Mouse (Mus musculus): Measurements from ENCODE around the gene Fam181a. TPM values are rescaled to one million over a fixed set of nuclear protein-coding genes. Genes with fewer than 3 reads are reported as not detected.

The Fam181a gene
- polyA plus RNA-seq, 1 experiment from 2014 or later, result 0.23 TPM

GRCm38 (mm10) chr12:103287276-103287675 lies 23.5 kb upstream of the Fam181a start:
- H3K4me2 ChIP-seq, result no peak overlapping the region
- H3K36me3 ChIP-seq, result no peaks in the 10 kb centered on the region
- no peak overlapping the region for H3K27ac ChIP-seq
- 56% methylated on average over 4 of the region's 4 CpGs for WGBS
- H3K4me3 ChIP-seq (replicated peaks), result no peak overlapping the region
- ATAC-seq (ENCODE audit: insufficient number of reproducible peaks, insufficient read depth, low FRiP score, low TSS enrichment, low read depth), result no peak
- H3K27me3 ChIP-seq, result 0 out of 2 replicates have a peak, but pooled peaks cover 5% of the 10 kb centered on the region
- no peak overlapping the region for H3K9ac ChIP-seq (replicated peaks)
- no peaks in the 10 kb centered on the region for H3K9me3 ChIP-seq
- H3K4me1 ChIP-seq (replicated peaks), result 0 out of 2 replicates have a peak, but pooled peaks cover 5% of the 10 kb centered on the region

- 85% methylated on average over 3 of the region's 3 CpGs for WGBS
- Histone ChIP-seq H3K4me2 (no peak overlapping the region), H3K9ac (replicated peaks) (no peak overlapping the region), H3K36me3 (no peaks in the 10 kb centered on the region), H3K27ac (no peak overlapping the region), H3K4me1 (replicated peaks) (peaks cover 4% of the 10 kb centered on the region; the same call in 1 of the 2 replicates), H3K9me3 (no peaks in the 10 kb centered on the region), H3K27me3 (no peaks in the 10 kb centered on the region), H3K4me3 (replicated peaks) (no peak overlapping the region)
- ATAC-seq (ENCODE audit: insufficient number of reproducible peaks, insufficient read depth, low FRiP score, low TSS enrichment, low read depth), result no peak
These were observed 18.4 kb upstream of the Fam181a start for GRCm38 (mm10) chr12:103292366-103292765.

GRCm38 (mm10) chr12:103296292-103296691 lies 14.5 kb upstream of the Fam181a start:
- H3K9me3 ChIP-seq, result no peaks in the 10 kb centered on the region
- H3K27ac ChIP-seq, result no peak overlapping the region
- H3K9ac ChIP-seq (replicated peaks), result no peak overlapping the region
- no peak overlapping the region for H3K4me2 ChIP-seq
- no peak overlapping the region for H3K4me3 ChIP-seq (replicated peaks)
- H3K4me1 ChIP-seq (replicated peaks), result peaks cover 4% of the 10 kb centered on the region; the same call in 1 of the 2 replicates
- WGBS, result 7% methylated on average over 4 of the region's 4 CpGs
- ATAC-seq (ENCODE audit: insufficient number of reproducible peaks, insufficient read depth, low FRiP score, low TSS enrichment, low read depth), result no peak
- H3K36me3 ChIP-seq, result no peaks in the 10 kb centered on the region
- 0 out of 2 replicates have a peak, but pooled peaks cover 5% of the 10 kb centered on the region for H3K27me3 ChIP-seq

GRCm38 (mm10) chr12:103300493-103300892 lies 10.3 kb upstream of the Fam181a start:
- no peak for ATAC-seq (ENCODE audit: insufficient number of reproducible peaks, insufficient read depth, low FRiP score, low TSS enrichment, low read depth)
- Histone ChIP-seq H3K4me3 (replicated peaks) (no peak overlapping the region), H3K36me3 (no peaks in the 10 kb centered on the region), H3K27ac (no peak overlapping the region), H3K4me1 (replicated peaks) (peaks cover 4% of the 10 kb centered on the region; the same call in 1 of the 2 replicates), H3K9ac (replicated peaks) (no peak overlapping the region), H3K4me2 (no peak overlapping the region), H3K9me3 (no peaks in the 10 kb centered on the region), H3K27me3 (0 out of 2 replicates have a peak, but pooled peaks cover 5% of the 10 kb centered on the region)
- 37% methylated on average over 9 of the region's 9 CpGs for WGBS

GRCm38 (mm10) chr12:103301645-103302044 lies 9.1 kb upstream of the Fam181a start:
- H3K36me3 ChIP-seq, result no peaks in the 10 kb centered on the region
- H3K27me3 ChIP-seq, result 0 out of 2 replicates have a peak, but pooled peaks cover 5% of the 10 kb centered on the region
- H3K9ac ChIP-seq (replicated peaks), result no peak overlapping the region
- no peak overlapping the region for H3K4me2 ChIP-seq
- no peak overlapping the region for H3K27ac ChIP-seq
- H3K4me1 ChIP-seq (replicated peaks), result 0 out of 2 replicates have a peak, but pooled peaks cover under 1% of the 10 kb centered on the region
- WGBS, result 53% methylated on average over 2 of the region's 2 CpGs
- no peak overlapping the region for H3K4me3 ChIP-seq (replicated peaks)
- H3K9me3 ChIP-seq, result no peaks in the 10 kb centered on the region
- no peak for ATAC-seq (ENCODE audit: insufficient number of reproducible peaks, insufficient read depth, low FRiP score, low TSS enrichment, low read depth)

GRCm38 (mm10) chr12:103302960-103303359 lies 7.8 kb upstream of the Fam181a start:
- 84% methylated on average over 1 of the region's 1 CpGs for WGBS
- Histone ChIP-seq H3K27ac (no peak overlapping the region), H3K4me3 (replicated peaks) (no peak overlapping the region), H3K36me3 (no peaks in the 10 kb centered on the region), H3K9ac (replicated peaks) (no peak overlapping the region), H3K9me3 (no peaks in the 10 kb centered on the region), H3K4me1 (replicated peaks) (no peaks in the 10 kb centered on the region), H3K27me3 (0 out of 2 replicates have a peak, but pooled peaks cover 5% of the 10 kb centered on the region), H3K4me2 (no peak overlapping the region)
- no peak for ATAC-seq (ENCODE audit: insufficient number of reproducible peaks, insufficient read depth, low FRiP score, low TSS enrichment, low read depth)

- Histone ChIP-seq H3K27ac (no peak overlapping the region), H3K27me3 (no peaks in the 10 kb centered on the region), H3K36me3 (no peaks in the 10 kb centered on the region), H3K9ac (replicated peaks) (no peak overlapping the region), H3K4me3 (replicated peaks) (no peak overlapping the region), H3K4me1 (replicated peaks) (no peaks in the 10 kb centered on the region), H3K9me3 (no peaks in the 10 kb centered on the region), H3K4me2 (no peak overlapping the region)
- ATAC-seq (ENCODE audit: insufficient number of reproducible peaks, insufficient read depth, low FRiP score, low TSS enrichment, low read depth), result no peak
- 39% methylated on average over 2 of the region's 2 CpGs for WGBS
These were observed 4.6 kb upstream of the Fam181a start for GRCm38 (mm10) chr12:103306224-103306623.

GRCm38 (mm10) chr12:103306720-103307119 lies 4.1 kb upstream of the Fam181a start:
- 22% methylated on average over 3 of the region's 3 CpGs for WGBS
- Histone ChIP-seq H3K9ac (replicated peaks) (no peak overlapping the region), H3K4me3 (replicated peaks) (no peak overlapping the region), H3K4me1 (replicated peaks) (no peaks in the 10 kb centered on the region), H3K36me3 (no peaks in the 10 kb centered on the region), H3K27me3 (no peaks in the 10 kb centered on the region), H3K27ac (no peak overlapping the region), H3K4me2 (no peak overlapping the region), H3K9me3 (no peaks in the 10 kb centered on the region)
- ATAC-seq (ENCODE audit: insufficient number of reproducible peaks, insufficient read depth, low FRiP score, low TSS enrichment, low read depth), result no peak

GRCm38 (mm10) chr12:103311921-103312320 lies 1.1 kb downstream of the Fam181a start:
- no peak overlapping the region for H3K4me3 ChIP-seq (replicated peaks)
- H3K9ac ChIP-seq (replicated peaks), result no peak overlapping the region
- peaks cover 14% of the 10 kb centered on the region for H3K4me1 ChIP-seq (replicated peaks)
- no peak overlapping the region for H3K4me2 ChIP-seq
- no peak for ATAC-seq (ENCODE audit: insufficient number of reproducible peaks, insufficient read depth, low FRiP score, low TSS enrichment, low read depth)
- no peaks in the 10 kb centered on the region for H3K9me3 ChIP-seq
- H3K36me3 ChIP-seq, result no peaks in the 10 kb centered on the region
- WGBS, result 82% methylated on average over 8 of the region's 8 CpGs
- no peak overlapping the region for H3K27ac ChIP-seq
- peaks cover 43% of the 10 kb centered on the region for H3K27me3 ChIP-seq

GRCm38 (mm10) chr12:103313274-103313673 lies 2.5 kb downstream of the Fam181a start:
- H3K9me3 ChIP-seq, result no peaks in the 10 kb centered on the region
- no peak overlapping the region for H3K4me3 ChIP-seq (replicated peaks)
- H3K4me1 ChIP-seq (replicated peaks), result peaks cover 18% of the 10 kb centered on the region
- H3K27me3 ChIP-seq, result peaks cover 47% of the 10 kb centered on the region
- 81% methylated on average over 6 of the region's 6 CpGs for WGBS
- no peak overlapping the region for H3K4me2 ChIP-seq
- ATAC-seq (ENCODE audit: insufficient number of reproducible peaks, insufficient read depth, low FRiP score, low TSS enrichment, low read depth), result no peak
- H3K36me3 ChIP-seq, result no peaks in the 10 kb centered on the region
- no peak overlapping the region for H3K27ac ChIP-seq
- H3K9ac ChIP-seq (replicated peaks), result no peak overlapping the region

- Histone ChIP-seq H3K4me1 (replicated peaks) (peaks cover 25% of the 10 kb centered on the region), H3K4me3 (replicated peaks) (no peak overlapping the region), H3K27ac (no peak overlapping the region), H3K9me3 (no peaks in the 10 kb centered on the region), H3K9ac (replicated peaks) (no peak overlapping the region), H3K27me3 (peaks cover 47% of the 10 kb centered on the region), H3K36me3 (no peaks in the 10 kb centered on the region), H3K4me2 (no peak overlapping the region)
- 76% methylated on average over 21 of the region's 21 CpGs for WGBS
- no peak for ATAC-seq (ENCODE audit: insufficient number of reproducible peaks, insufficient read depth, low FRiP score, low TSS enrichment, low read depth)
These were observed 3.3 kb downstream of the Fam181a start for GRCm38 (mm10) chr12:103313871-103314639.
